Mouse (Mus musculus) thymus, postnatal 14 days (tissue): Measurements from ENCODE around the gene Tbc1d8.

Experiments
- DNase-seq: peaks from one replicate; pipeline ENCODE4 v3.0.0; 2021

Tbc1d8 gene

GRCm38 (mm10) chr1:39393217-39393867, 85.2 kb downstream of the Tbc1d8 start:
- no peak for DNase-seq

GRCm38 (mm10) chr1:39392189-39392588, 86.4 kb downstream of the Tbc1d8 start:
- peak; percentile 83 for DNase-seq

- DNase-seq, result no peak
Measured at GRCm38 (mm10) chr1:39391652-39392051, 86.9 kb downstream of the Tbc1d8 start.

GRCm38 (mm10) chr1:39389338-39389737, 89.2 kb downstream of the Tbc1d8 start:
- DNase-seq, result no peak

- no peak for DNase-seq
Measured at GRCm38 (mm10) chr1:39388163-39388562, 90.4 kb downstream of the Tbc1d8 start.

- DNase-seq, result no peak
Measured at GRCm38 (mm10) chr1:39387497-39387896, 91.1 kb downstream of the Tbc1d8 start.

GRCm38 (mm10) chr1:39386456-39386855, 92.1 kb downstream of the Tbc1d8 start:
- DNase-seq, result no peak

- DNase-seq, result no peak
Measured at GRCm38 (mm10) chr1:39384914-39385313, 93.6 kb downstream of the Tbc1d8 start.

GRCm38 (mm10) chr1:39381017-39381416, 97.5 kb downstream of the Tbc1d8 start:
- no peak for DNase-seq

GRCm38 (mm10) chr1:39379021-39379420, 99.5 kb downstream of the Tbc1d8 start:
- DNase-seq, result no peak

GRCm38 (mm10) chr1:39378540-39378939, 100.0 kb downstream of the Tbc1d8 start:
- DNase-seq, result no peak

- DNase-seq, result no peak
Measured at GRCm38 (mm10) chr1:39376726-39377240, 101.8 kb downstream of the Tbc1d8 start.

- no peak for DNase-seq
Measured at GRCm38 (mm10) chr1:39376121-39376520, 102.4 kb downstream of the Tbc1d8 start.

- no peak for DNase-seq
Measured at GRCm38 (mm10) chr1:39374231-39374809, 104.2 kb downstream of the Tbc1d8 start.

GRCm38 (mm10) chr1:39373378-39373777, 105.2 kb downstream of the Tbc1d8 start:
- no peak for DNase-seq

- DNase-seq, result no peak
Measured at GRCm38 (mm10) chr1:39372220-39372843, 106.2 kb downstream of the Tbc1d8 start.

- no peak for DNase-seq
Measured at GRCm38 (mm10) chr1:39370431-39370830, 108.1 kb downstream of the Tbc1d8 start.

- no peak for DNase-seq
Measured at GRCm38 (mm10) chr1:39368267-39368841, 110.2 kb downstream of the Tbc1d8 start.

GRCm38 (mm10) chr1:39367601-39368266, 110.8 kb downstream of the Tbc1d8 start, which contains the start of gene Rpl31:
Gene Rpl31 (plus strand): TSS chr1:39367842.
- DNase-seq, result peak; percentile 99

- no peak for DNase-seq
Measured at GRCm38 (mm10) chr1:39367045-39367444, 111.5 kb downstream of the Tbc1d8 start.

- DNase-seq, result no peak
Measured at GRCm38 (mm10) chr1:39365562-39365961, 113.0 kb downstream of the Tbc1d8 start.

GRCm38 (mm10) chr1:39362515-39362893, 116.1 kb downstream of the Tbc1d8 start:
- DNase-seq, result no peak
